Mouse (Mus musculus): Measurements from ENCODE around the gene Ms4a15.

Ms4a15 gene

GRCm38 (mm10) chr19:10947219-10947618 lies 45.8 kb downstream of the Ms4a15 start:
- H3K36me3 ChIP-seq (ENCODE audit: control insufficient read depth, insufficient read depth, low read length, poor library complexity, severe bottlenecking) = peaks cover 3% of the 10 kb centered on the region
- no peak for DNase-seq (ENCODE audit: low read depth, low spot score)
- no peaks in the 10 kb centered on the region for H3K27me3 ChIP-seq (ENCODE audit: control insufficient read depth, insufficient read depth, low read length, poor library complexity, severe bottlenecking)

- Histone ChIP-seq H3K36me3 (ENCODE audit: control insufficient read depth, insufficient read depth, low read length, poor library complexity, severe bottlenecking) (peaks cover 3% of the 10 kb centered on the region), H3K27me3 (ENCODE audit: control insufficient read depth, insufficient read depth, low read length, poor library complexity, severe bottlenecking) (no peaks in the 10 kb centered on the region)
- no peak for DNase-seq (ENCODE audit: low read depth, low spot score)
Measured at GRCm38 (mm10) chr19:10946506-10946905, 46.5 kb downstream of the Ms4a15 start.

GRCm38 (mm10) chr19:10943955-10944354 lies 49.1 kb downstream of the Ms4a15 start:
- DNase-seq (ENCODE audit: low read depth, low spot score) = peak; percentile 50
- Histone ChIP-seq H3K36me3 (ENCODE audit: control insufficient read depth, insufficient read depth, low read length, poor library complexity, severe bottlenecking) (peaks cover 3% of the 10 kb centered on the region), H3K27me3 (ENCODE audit: control insufficient read depth, insufficient read depth, low read length, poor library complexity, severe bottlenecking) (no peaks in the 10 kb centered on the region)

GRCm38 (mm10) chr19:10940801-10941457 lies 52.1 kb downstream of the Ms4a15 start:
- peaks cover 3% of the 10 kb centered on the region for H3K36me3 ChIP-seq (ENCODE audit: control insufficient read depth, insufficient read depth, low read length, poor library complexity, severe bottlenecking)
- DNase-seq (ENCODE audit: low read depth, low spot score) = peak; percentile 18

GRCm38 (mm10) chr19:10940097-10940800 lies 52.8 kb downstream of the Ms4a15 start:
- Histone ChIP-seq H3K27me3 (ENCODE audit: control insufficient read depth, insufficient read depth, low read length, poor library complexity, severe bottlenecking) (no peaks in the 10 kb centered on the region), H3K36me3 (ENCODE audit: control insufficient read depth, insufficient read depth, low read length, poor library complexity, severe bottlenecking) (peaks cover 3% of the 10 kb centered on the region)
- peak; percentile 77 for DNase-seq (ENCODE audit: low read depth, low spot score)

More at GRCm38 (mm10) chr19:10940801-10941457, 52.1 kb downstream of the Ms4a15 start:
- H3K27me3 ChIP-seq (ENCODE audit: control insufficient read depth, insufficient read depth, low read length, poor library complexity, severe bottlenecking) = no peaks in the 10 kb centered on the region

GRCm38 (mm10) chr19:10938771-10939170 lies 54.3 kb downstream of the Ms4a15 start:
- Histone ChIP-seq H3K36me3 (ENCODE audit: control insufficient read depth, insufficient read depth, low read length, poor library complexity, severe bottlenecking) (peaks cover 3% of the 10 kb centered on the region; the same call in 1 of the 2 replicates), H3K27me3 (ENCODE audit: control insufficient read depth, insufficient read depth, low read length, poor library complexity, severe bottlenecking) (no peaks in the 10 kb centered on the region)
- no peak for DNase-seq (ENCODE audit: low read depth, low spot score)

GRCm38 (mm10) chr19:10937110-10937563 lies 55.9 kb downstream of the Ms4a15 start, which contains the start of gene Ptgdr2:
Gene Ptgdr2, plus strand, starts transcription at chr19:10937160.
- no peak for DNase-seq (ENCODE audit: low read depth, low spot score)
- H3K36me3 ChIP-seq (ENCODE audit: control insufficient read depth, insufficient read depth, low read length, poor library complexity, severe bottlenecking) = no peaks in the 10 kb centered on the region
- H3K27me3 ChIP-seq (ENCODE audit: control insufficient read depth, insufficient read depth, low read length, poor library complexity, severe bottlenecking) = no peaks in the 10 kb centered on the region

- no peaks in the 10 kb centered on the region for H3K27me3 ChIP-seq (ENCODE audit: control insufficient read depth, insufficient read depth, low read length, poor library complexity, severe bottlenecking)
- no peaks in the 10 kb centered on the region for H3K36me3 ChIP-seq (ENCODE audit: control insufficient read depth, insufficient read depth, low read length, poor library complexity, severe bottlenecking)
- DNase-seq (ENCODE audit: low read depth, low spot score) = no peak
Measured at GRCm38 (mm10) chr19:10936077-10936476, 57.0 kb downstream of the Ms4a15 start.

GRCm38 (mm10) chr19:10935029-10935428 lies 58.0 kb downstream of the Ms4a15 start:
- Histone ChIP-seq H3K27me3 (ENCODE audit: control insufficient read depth, insufficient read depth, low read length, poor library complexity, severe bottlenecking) (no peaks in the 10 kb centered on the region), H3K36me3 (ENCODE audit: control insufficient read depth, insufficient read depth, low read length, poor library complexity, severe bottlenecking) (no peaks in the 10 kb centered on the region)
- DNase-seq (ENCODE audit: low read depth, low spot score) = no peak

- Histone ChIP-seq H3K27me3 (ENCODE audit: control insufficient read depth, insufficient read depth, low read length, poor library complexity, severe bottlenecking) (no peaks in the 10 kb centered on the region), H3K36me3 (ENCODE audit: control insufficient read depth, insufficient read depth, low read length, poor library complexity, severe bottlenecking) (no peaks in the 10 kb centered on the region)
- DNase-seq (ENCODE audit: low read depth, low spot score) = no peak
Measured at GRCm38 (mm10) chr19:10930641-10931040, 62.4 kb downstream of the Ms4a15 start.
